ENCODE assay signal across 7 mouse cellular contexts in genomic region chr3:65858741-65859348, GRCm38 (mm10).
A peak's percentile ranks its signal among the peaks of the same experiment; 100 is the strongest.
DNase-seq lines count a peak whose midpoint lies in the region; ATAC-seq and TF ChIP-seq lines count a peak whose summit lies in the region.

No protein-coding gene starts in this region.

- H3K4me1 ChIP-seq in lung, embryonic 14.5 days (ENCODE audit: insufficient read depth): peaks cover 19% of the 10 kb centered on the region
- H3K4me1 ChIP-seq in embryonic facial prominence, embryonic 12.5 days: peaks cover 36% of the 10 kb centered on the region
- peaks cover 16% of the 10 kb centered on the region; the same call in 1 of the 2 replicates for H3K4me1 ChIP-seq in midbrain, embryonic 16.5 days (ENCODE audit: control insufficient read depth, insufficient read depth, low read length)

- H3K27ac ChIP-seq in lung, embryonic 14.5 days (ENCODE audit: low read depth): no peak overlapping the region
- no peak overlapping the region for H3K27ac ChIP-seq in embryonic facial prominence, embryonic 12.5 days
- H3K27ac ChIP-seq in midbrain, embryonic 16.5 days (ENCODE audit: low read length): no peak overlapping the region

- H3K9ac ChIP-seq in lung, embryonic 14.5 days: no peak overlapping the region; the same call in 1 of the 2 replicates
- H3K9ac ChIP-seq in embryonic facial prominence, embryonic 12.5 days: no peak overlapping the region
- peak overlapping the region; percentile 6; the same call in 1 of the 2 replicates for H3K9ac ChIP-seq in midbrain, embryonic 16.5 days (ENCODE audit: low read depth, low read length)

- peak; percentile 10; the same call in 1 of the 2 replicates for TF ChIP-seq CTCF in lung, embryonic 14.5 days (IDR thresholded peaks at IDR 0.05; ENCODE audit: low read depth)

- no peak overlapping the region for H3K4me3 ChIP-seq in lung, embryonic 14.5 days (ENCODE audit: low read depth, low read length)
- no peak overlapping the region for H3K4me3 ChIP-seq in embryonic facial prominence, embryonic 12.5 days
- no peak overlapping the region for H3K4me3 ChIP-seq in midbrain, embryonic 16.5 days (ENCODE audit: low read depth, low read length)

- H3K27me3 ChIP-seq in lung, embryonic 14.5 days (ENCODE audit: insufficient read depth, low read length): no peaks in the 10 kb centered on the region
- 0 out of 2 replicates have a peak, but pooled peaks cover 4% of the 10 kb centered on the region for H3K27me3 ChIP-seq in embryonic facial prominence, embryonic 12.5 days
- H3K27me3 ChIP-seq in midbrain, embryonic 16.5 days (ENCODE audit: control insufficient read depth, insufficient read depth, low read depth, low read length): no peaks in the 10 kb centered on the region

- H3K9me3 ChIP-seq in lung, embryonic 14.5 days (ENCODE audit: low read depth, low read length): no peaks in the 10 kb centered on the region
- H3K9me3 ChIP-seq in embryonic facial prominence, embryonic 12.5 days: no peaks in the 10 kb centered on the region
- H3K9me3 ChIP-seq in midbrain, embryonic 16.5 days (replicated peaks; ENCODE audit: control insufficient read depth, low read length, poor library complexity, severe bottlenecking): no peaks in the 10 kb centered on the region

- no peak; the same call in 1 of the 2 replicates for ATAC-seq in lung, embryonic 14.5 days (ENCODE audit: insufficient read depth)
- no peak for ATAC-seq in embryonic facial prominence, embryonic 12.5 days (ENCODE audit: insufficient number of reproducible peaks, insufficient read depth, low FRiP score, low TSS enrichment)
- ATAC-seq in midbrain, embryonic 16.5 days: no peak

- WGBS in lung, embryonic 14.5 days: 12% methylated on average over 13 of the region's 13 CpGs
- 11% methylated on average over 13 of the region's 13 CpGs for whole genome bisulfite sequencing in embryonic facial prominence, embryonic 12.5 days
- WGBS in midbrain, embryonic 16.5 days: 13% methylated on average over 12 of the region's 13 CpGs

- peak overlapping the region; percentile 38 for H3K4me2 ChIP-seq in lung, embryonic 14.5 days
- peak overlapping the region; percentile 31 for H3K4me2 ChIP-seq in embryonic facial prominence, embryonic 12.5 days (replicated peaks)
- H3K4me2 ChIP-seq in midbrain, embryonic 16.5 days (ENCODE audit: low read length): no peak overlapping the region

- no peaks in the 10 kb centered on the region for H3K36me3 ChIP-seq in lung, embryonic 14.5 days (ENCODE audit: insufficient read depth)
- H3K36me3 ChIP-seq in embryonic facial prominence, embryonic 12.5 days: no peaks in the 10 kb centered on the region
- no peaks in the 10 kb centered on the region for H3K36me3 ChIP-seq in midbrain, embryonic 16.5 days (ENCODE audit: control insufficient read depth, insufficient read depth, low read length)

- peak; percentile 31 for DNase-seq in lung, embryonic 14.5 days
- DNase-seq in lung, adult 18-20 months: no peak
- peak; percentile 92 for DNase-seq in kidney, adult 9 months
- no peak for DNase-seq in thymus, adult 18-20 months
- no peak for DNase-seq in lung, postnatal 14 days

Comparison
In these comparisons a context has a peak if more than half of its experiments do, and no peak if none do; other contexts are left out.
1. DNase-seq: peak in lung, embryonic 14.5 days (single experiment) and kidney, adult 9 months (single experiment); none in lung, adult 18-20 months (0 of 2), thymus, adult 18-20 months (0 of 2) and lung, postnatal 14 days (single experiment).